Comparison of ENCODE assay signal across 13 mouse cellular contexts in the genomic region with DNA sequence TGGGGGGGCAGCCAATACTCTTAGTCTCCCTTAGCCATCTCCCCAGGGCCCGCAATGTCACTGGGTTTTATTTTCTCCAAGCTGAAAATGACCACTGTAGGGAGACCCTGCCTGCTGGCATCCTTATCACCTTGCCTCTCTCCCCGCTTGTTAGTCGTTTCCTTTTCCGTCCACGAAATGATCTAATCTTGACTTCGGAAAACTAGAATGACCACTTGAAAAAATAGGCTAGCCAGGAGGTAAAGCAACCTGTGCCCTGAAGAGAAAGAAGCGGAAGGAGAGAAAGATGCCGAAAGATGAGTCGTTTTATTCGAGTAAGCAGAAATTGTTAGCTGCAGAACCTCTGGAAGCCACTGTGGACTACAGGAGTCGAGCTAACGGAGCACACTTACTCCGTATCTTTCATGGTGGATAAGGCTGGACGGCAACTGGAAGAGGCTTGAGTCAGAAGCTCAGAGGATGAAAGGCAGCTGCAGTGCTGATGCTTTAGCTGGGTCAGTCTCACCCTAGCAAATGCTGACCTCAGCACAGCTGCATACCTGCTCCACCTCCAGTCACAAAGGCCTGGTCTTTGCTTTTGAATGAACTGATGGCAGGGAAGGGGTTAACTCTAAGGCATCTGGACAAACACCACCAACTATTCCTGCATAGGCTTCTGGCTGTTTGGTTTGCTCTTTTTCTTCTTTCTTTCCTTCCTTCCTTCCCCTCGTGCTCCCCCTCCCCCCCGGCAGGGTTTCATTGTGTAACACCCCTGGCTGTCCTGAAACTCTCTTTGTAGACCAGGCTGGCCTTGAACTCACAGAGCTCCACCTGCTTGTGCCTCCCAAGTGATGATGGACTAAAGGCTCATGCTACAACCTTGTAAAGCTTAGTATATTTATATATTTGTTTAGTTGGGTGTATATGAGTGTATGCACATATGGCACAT. TPM values are rescaled to one million over a fixed set of nuclear protein-coding genes. Genes with fewer than 3 reads are reported as not detected.
A peak's percentile ranks its signal among the peaks of the same experiment; 100 is the strongest.
DNase-seq lines count a peak whose midpoint lies in the region; ATAC-seq and TF ChIP-seq lines count a peak whose summit lies in the region.
"Had no signal": no experiment of that assay in that cellular context is flagged by ENCODE, and none has a peak within 500 bp of the region (broad histone marks: within the 10 kb centered on the region; RNA-seq: fewer than 3 reads in every experiment).

No protein-coding gene starts in this region.

- H3K36me3 ChIP-seq in heart, embryonic 12.5 days, result peaks cover 26% of the 10 kb centered on the region
- H3K36me3 ChIP-seq in stomach, embryonic 15.5 days, result peaks cover 9% of the 10 kb centered on the region; the same call in 1 of the 2 replicates
- peaks cover 3% of the 10 kb centered on the region; the same call in 1 of the 2 replicates for H3K36me3 ChIP-seq in stomach, postnatal 0 days (ENCODE audit: control insufficient read depth, insufficient read depth, low read length)
- H3K36me3 ChIP-seq in liver, embryonic 13.5 days, result no peaks in the 10 kb centered on the region

- TF ChIP-seq CTCF in stomach, postnatal 0 days (IDR thresholded peaks at IDR 0.05; ENCODE audit: low read depth), result no peak

- peak overlapping the region; percentile 84 for H3K27ac ChIP-seq in heart, embryonic 12.5 days (ENCODE audit: poor library complexity, severe bottlenecking)
- peak overlapping the region; percentile 16; the same call in 1 of the 2 replicates for H3K27ac ChIP-seq in stomach, embryonic 15.5 days
- no peak overlapping the region for H3K27ac ChIP-seq in stomach, postnatal 0 days (replicated peaks)
- H3K27ac ChIP-seq in liver, embryonic 13.5 days, result peak overlapping the region; percentile 74
- H3K27ac ChIP-seq: embryonic facial prominence, embryonic 12.5 days; forebrain, embryonic 15.5 days; limb, embryonic 13.5 days had no signal

- ATAC-seq in heart, embryonic 12.5 days (ENCODE audit: insufficient number of reproducible peaks, low FRiP score), result no peak
- ATAC-seq in stomach, embryonic 15.5 days (ENCODE audit: insufficient read depth, low FRiP score, low read depth), result no peak
- ATAC-seq in stomach, postnatal 0 days (ENCODE audit: low FRiP score, low TSS enrichment), result no peak
- no peak for ATAC-seq in liver, embryonic 13.5 days (ENCODE audit: low read depth)
- ATAC-seq: forebrain, embryonic 15.5 days had no signal

- TF ChIP-seq EP300 in stomach, postnatal 0 days (optimal IDR thresholded peaks at IDR 0.05), result no peak

- WGBS in heart, embryonic 12.5 days, result 26% methylated on average over 16 of the region's 16 CpGs
- WGBS in stomach, embryonic 15.5 days, result 67% methylated on average over 16 of the region's 16 CpGs
- 66% methylated on average over 16 of the region's 16 CpGs for WGBS in stomach, postnatal 0 days
- WGBS in liver, embryonic 13.5 days (ENCODE audit: insufficient replicate concordance), result 18% methylated on average over 16 of the region's 16 CpGs

- no peak for DNase-seq in heart, adult 11 months
- DNase-seq in stomach, postnatal 0 days (ENCODE audit: low spot score), result no peak
- no peak for DNase-seq in liver, embryonic 13.5 days
- peak; percentile 56 for DNase-seq in thymus, postnatal 4 days
- DNase-seq in layer of hippocampus, adult 8-10 months (ENCODE audit: low spot score in 2 of 2), result no peak
- DNase-seq in urinary bladder, postnatal 25 days (ENCODE audit: low spot score), result no peak
- DNase-seq: adrenal gland, postnatal 25 days; cerebellum, adult 8-10 months had no signal

- no peaks in the 10 kb centered on the region for H3K9me3 ChIP-seq in heart, embryonic 12.5 days (replicated peaks)
- no peaks in the 10 kb centered on the region for H3K9me3 ChIP-seq in stomach, embryonic 15.5 days
- H3K9me3 ChIP-seq in stomach, postnatal 0 days (ENCODE audit: control insufficient read depth, low read length), result no peaks in the 10 kb centered on the region
- no peaks in the 10 kb centered on the region for H3K9me3 ChIP-seq in liver, embryonic 13.5 days (replicated peaks)
- H3K9me3 ChIP-seq: embryonic facial prominence, embryonic 12.5 days; forebrain, embryonic 15.5 days; limb, embryonic 13.5 days had no signal

- H3K4me1 ChIP-seq in heart, embryonic 12.5 days (replicated peaks), result peaks cover 39% of the 10 kb centered on the region
- H3K4me1 ChIP-seq in stomach, embryonic 15.5 days, result peaks cover 8% of the 10 kb centered on the region; the same call in 1 of the 2 replicates
- no peaks in the 10 kb centered on the region for H3K4me1 ChIP-seq in stomach, postnatal 0 days (replicated peaks; ENCODE audit: control insufficient read depth, insufficient read depth)
- H3K4me1 ChIP-seq in liver, embryonic 13.5 days (replicated peaks), result peaks cover 44% of the 10 kb centered on the region

- peak overlapping the region; percentile 10 for H3K4me3 ChIP-seq in heart, embryonic 12.5 days
- no peak overlapping the region for H3K4me3 ChIP-seq in stomach, embryonic 15.5 days (replicated peaks)
- no peak overlapping the region for H3K4me3 ChIP-seq in stomach, postnatal 0 days (ENCODE audit: low read depth, low read length)
- peak overlapping the region; percentile 24 for H3K4me3 ChIP-seq in liver, embryonic 13.5 days (replicated peaks)
- H3K4me3 ChIP-seq: embryonic facial prominence, embryonic 12.5 days; forebrain, embryonic 15.5 days; limb, embryonic 13.5 days had no signal

- no peaks in the 10 kb centered on the region for H3K27me3 ChIP-seq in heart, embryonic 12.5 days (replicated peaks)
- H3K27me3 ChIP-seq in stomach, embryonic 15.5 days (replicated peaks), result no peaks in the 10 kb centered on the region
- H3K27me3 ChIP-seq in stomach, postnatal 0 days (ENCODE audit: control insufficient read depth, insufficient read depth, low read length), result no peaks in the 10 kb centered on the region
- peaks cover 13% of the 10 kb centered on the region; the same call in 1 of the 2 replicates for H3K27me3 ChIP-seq in liver, embryonic 13.5 days
- H3K27me3 ChIP-seq: forebrain, embryonic 15.5 days; limb, embryonic 13.5 days had no signal

- peak overlapping the region; percentile 48 for H3K4me2 ChIP-seq in heart, embryonic 12.5 days
- no peak overlapping the region; the same call in 1 of the 2 replicates for H3K4me2 ChIP-seq in stomach, embryonic 15.5 days
- H3K4me2 ChIP-seq in stomach, postnatal 0 days (replicated peaks; ENCODE audit: low read depth), result no peak overlapping the region
- H3K4me2 ChIP-seq in liver, embryonic 13.5 days, result peak overlapping the region; percentile 98
- H3K4me2 ChIP-seq: embryonic facial prominence, embryonic 12.5 days; forebrain, embryonic 15.5 days; limb, embryonic 13.5 days had no signal

- peak overlapping the region; percentile 5; the same call in 1 of the 2 replicates for H3K9ac ChIP-seq in heart, embryonic 12.5 days
- H3K9ac ChIP-seq in stomach, embryonic 15.5 days, result no peak overlapping the region
- no peak overlapping the region for H3K9ac ChIP-seq in stomach, postnatal 0 days (ENCODE audit: low read length)
- H3K9ac ChIP-seq in liver, embryonic 13.5 days, result peak overlapping the region; percentile 24
- H3K9ac ChIP-seq: embryonic facial prominence, embryonic 12.5 days; forebrain, embryonic 15.5 days; limb, embryonic 13.5 days had no signal

RNA-seq across cellular contexts. Expression of gene Fnbp1, which starts 2.2 kb away (rescaled TPM):
- 21.4 and 23.8 TPM in 2 replicates for polyA plus RNA-seq in heart, embryonic 12.5 days (2016; fragmentation: Nextera tagmentation; extraction: Ambion mirVana)
- 27.8 and 34.0 TPM in 2 replicates for polyA plus RNA-seq in stomach, embryonic 15.5 days (2015; fragmentation: Nextera tagmentation; extraction: Ambion mirVana)
- polyA plus RNA-seq in stomach, postnatal 0 days (2015; fragmentation: Nextera tagmentation; extraction: Ambion mirVana), result 15.7 and 16.3 TPM in 2 replicates
- polyA plus RNA-seq in liver, embryonic 13.5 days (2015; fragmentation: Nextera tagmentation; extraction: Ambion mirVana), result 5.7 and 6.9 TPM in 2 replicates
- 100 to 1,000 TPM; 119 to 152 (median 139) TPM for total RNA-seq in layer of hippocampus, adult 8-10 months (2022)

RNA-seq across cellular contexts. Expression of gene Gpr107, which starts 8.1 kb away (rescaled TPM):
- polyA plus RNA-seq in heart, embryonic 12.5 days (2016; fragmentation: Nextera tagmentation; extraction: Ambion mirVana), result 37.4 and 40.4 TPM in 2 replicates
- polyA plus RNA-seq in stomach, embryonic 15.5 days (2015; fragmentation: Nextera tagmentation; extraction: Ambion mirVana), result 33.2 and 35.3 TPM in 2 replicates
- polyA plus RNA-seq in stomach, postnatal 0 days (2015; fragmentation: Nextera tagmentation; extraction: Ambion mirVana), result 23.7 and 25.4 TPM in 2 replicates
- polyA plus RNA-seq in liver, embryonic 13.5 days (2015; fragmentation: Nextera tagmentation; extraction: Ambion mirVana), result 11.8 and 14.1 TPM in 2 replicates
- total RNA-seq in layer of hippocampus, adult 8-10 months (2022), result 10 to 100 TPM; 48.6 to 65.5 (median 56.0) TPM

Comparison
In these comparisons a context has a peak if more than half of its experiments do, and no peak if none do; other contexts are left out.
1. H3K4me2 ChIP-seq: peak in heart, embryonic 12.5 days (single experiment) and liver, embryonic 13.5 days (single experiment); none in stomach, embryonic 15.5 days (single experiment) and stomach, postnatal 0 days (single experiment).
2. H3K4me3 ChIP-seq: peak in heart, embryonic 12.5 days (single experiment) and liver, embryonic 13.5 days (single experiment); none in stomach, embryonic 15.5 days (single experiment) and stomach, postnatal 0 days (single experiment).
3. H3K9ac ChIP-seq: peak in heart, embryonic 12.5 days (single experiment) and liver, embryonic 13.5 days (single experiment); none in stomach, embryonic 15.5 days (single experiment) and stomach, postnatal 0 days (single experiment).